Mouse (Mus musculus): Measurements from ENCODE around the gene Gm45062.
"Not testable (repeated sequence)": the region's sequence is repeated elsewhere in the genome, so short reads cannot be mapped to it uniquely, and the experiment has no call there.

Gene Gm45062

DNA sequence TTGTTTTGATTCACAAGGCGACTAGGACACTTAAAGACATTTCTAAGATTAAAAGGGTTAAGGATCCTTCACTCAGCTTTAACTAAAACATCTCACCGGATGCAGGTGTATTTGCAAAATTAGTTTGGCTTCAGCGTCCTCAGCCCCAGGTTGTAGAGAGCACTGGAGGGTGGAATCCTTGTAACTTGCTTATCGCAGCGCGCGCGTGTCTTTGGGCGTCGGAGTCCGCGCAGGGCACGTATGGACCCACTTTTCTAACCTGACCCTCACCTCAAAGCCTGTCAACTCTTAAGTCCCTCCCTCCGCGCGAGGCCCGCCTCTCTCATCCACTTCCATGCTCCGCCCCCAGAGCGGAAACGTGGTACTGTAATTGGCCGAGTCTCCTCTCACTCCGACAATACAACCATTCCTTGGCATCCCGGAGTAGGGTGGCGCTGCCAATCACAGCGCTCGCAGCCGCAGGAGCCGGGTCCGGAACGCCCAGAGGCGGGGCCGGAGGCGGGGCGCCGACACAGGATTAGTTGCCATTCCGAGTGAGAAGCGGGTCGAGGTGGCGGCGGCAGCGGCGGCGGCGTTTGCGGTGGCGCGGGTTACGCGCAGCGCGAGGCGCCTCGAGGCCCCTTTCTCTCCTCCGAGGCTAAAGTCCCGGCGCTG lies 249.8 kb downstream of the Gm45062 start:
- DNase-seq (ENCODE audit: low read depth) = peak; percentile 99

DNA sequence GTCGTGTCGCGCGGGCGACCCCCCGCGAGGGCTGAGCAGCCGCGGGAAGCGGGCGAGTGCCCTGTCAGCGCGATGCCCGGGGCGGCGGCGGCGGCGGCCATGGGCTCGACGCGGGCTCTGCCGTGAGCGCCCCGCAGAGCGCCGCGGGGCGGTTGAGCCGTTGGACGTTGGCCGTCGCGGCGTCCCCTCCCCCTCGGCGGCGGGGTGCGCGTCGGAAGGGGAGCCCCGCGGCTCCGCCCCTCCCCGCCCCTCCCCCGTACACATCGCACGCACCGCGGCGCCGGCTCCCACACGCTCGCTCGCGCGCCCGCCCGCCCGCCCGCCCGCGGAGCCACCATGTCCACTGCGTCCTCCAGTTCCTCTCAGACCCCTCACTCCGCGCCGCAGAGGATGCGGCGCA lies 250.3 kb downstream of the Gm45062 start, which contains the start of gene Glcci1:
TSS of gene Glcci1 (plus strand) at position 50 of the 400 bp plus-strand sequence.
- DNase-seq (ENCODE audit: low read depth) = no peak

DNA sequence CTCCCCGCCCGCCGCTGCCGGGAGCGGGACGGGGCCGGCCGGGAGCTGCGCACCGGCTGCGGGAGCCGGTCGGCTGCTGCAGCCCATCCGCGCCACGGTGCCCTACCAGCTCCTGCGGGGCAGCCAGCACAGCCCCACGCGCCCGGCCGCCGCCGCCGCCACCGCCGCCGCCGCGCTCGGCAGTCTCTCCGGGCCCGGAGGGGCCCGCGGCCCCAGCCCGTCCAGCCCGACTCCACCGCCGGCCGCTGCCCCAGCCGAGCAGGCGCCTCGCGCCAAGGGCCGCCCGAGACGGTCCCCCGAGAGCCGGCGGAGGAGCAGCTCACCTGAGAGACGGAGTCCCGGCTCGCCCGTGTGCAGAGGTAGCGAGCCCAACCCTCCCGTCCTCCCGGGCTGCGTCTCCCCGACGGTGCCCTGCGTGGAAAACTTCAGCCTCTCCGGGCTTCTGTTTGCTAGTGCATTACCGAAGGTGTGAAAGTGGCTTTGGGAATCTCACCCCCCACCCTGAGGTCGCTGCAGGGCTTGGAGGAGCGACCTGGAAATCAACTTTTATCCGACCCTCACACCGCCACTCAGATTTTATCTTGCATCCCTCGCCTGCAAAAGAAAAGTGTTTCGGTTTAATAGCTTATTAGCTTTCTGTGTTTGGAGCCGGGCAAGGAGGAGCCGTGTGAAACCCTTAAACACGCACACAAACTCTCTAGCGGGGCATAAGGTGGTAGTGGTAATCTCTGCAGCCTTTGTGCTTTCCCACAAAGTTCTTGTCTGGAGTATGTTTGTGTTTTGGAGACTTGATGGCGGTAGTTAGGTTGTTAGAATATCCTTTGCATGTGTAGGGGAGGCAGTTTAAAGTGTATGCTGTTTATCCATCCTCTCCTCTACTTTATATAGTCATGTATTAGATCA lies 251.0 kb downstream of the Gm45062 start:
- DNase-seq (ENCODE audit: low read depth) = no peak

DNA sequence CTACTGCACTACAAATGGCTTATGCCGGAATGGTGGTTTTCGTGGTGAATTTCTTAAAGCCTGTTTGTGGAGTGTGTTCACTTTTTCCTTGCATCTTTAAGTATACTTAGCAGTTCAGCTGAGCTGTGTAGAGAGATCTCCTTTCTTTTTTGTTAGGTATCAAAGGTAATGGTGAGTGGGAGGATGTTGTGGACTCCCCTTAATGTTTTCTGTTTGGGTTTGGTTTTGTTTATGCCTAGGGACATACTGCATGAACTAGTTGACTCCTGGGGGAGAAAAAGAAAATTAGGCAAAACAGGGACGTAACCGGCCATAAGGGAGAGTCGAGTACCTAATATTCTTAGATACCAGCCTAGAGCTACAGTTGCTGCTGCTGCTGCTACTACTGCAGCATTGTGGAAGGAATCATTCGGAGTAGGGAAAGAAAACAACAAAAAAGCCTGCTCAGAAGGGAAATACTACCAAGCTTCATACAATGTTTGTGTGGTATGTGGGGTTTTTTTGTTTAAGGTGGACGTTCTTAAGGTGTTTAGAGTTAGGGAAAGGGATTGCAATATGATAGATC lies 251.7 kb downstream of the Gm45062 start:
- DNase-seq (ENCODE audit: low read depth) = no peak

DNA sequence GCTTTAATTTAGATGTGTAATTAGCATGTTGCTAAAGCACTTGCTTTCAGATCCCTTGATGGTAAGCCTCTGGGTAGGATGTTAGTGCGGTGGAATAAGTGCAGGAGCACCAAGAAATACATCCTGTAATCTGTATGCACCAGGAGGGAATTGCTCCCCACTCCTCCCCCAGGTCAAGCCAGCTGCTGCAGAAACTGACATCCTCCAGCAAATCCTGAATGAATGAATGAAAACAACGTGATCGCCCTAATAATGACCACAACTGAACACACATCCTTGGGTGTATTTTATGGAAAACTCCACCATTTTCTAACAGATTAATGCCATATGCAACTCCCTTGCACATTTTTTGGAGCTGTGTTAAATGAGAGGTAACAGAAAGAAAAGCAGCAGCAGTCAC lies 252.2 kb downstream of the Gm45062 start:
- DNase-seq (ENCODE audit: low read depth) = no peak

DNA sequence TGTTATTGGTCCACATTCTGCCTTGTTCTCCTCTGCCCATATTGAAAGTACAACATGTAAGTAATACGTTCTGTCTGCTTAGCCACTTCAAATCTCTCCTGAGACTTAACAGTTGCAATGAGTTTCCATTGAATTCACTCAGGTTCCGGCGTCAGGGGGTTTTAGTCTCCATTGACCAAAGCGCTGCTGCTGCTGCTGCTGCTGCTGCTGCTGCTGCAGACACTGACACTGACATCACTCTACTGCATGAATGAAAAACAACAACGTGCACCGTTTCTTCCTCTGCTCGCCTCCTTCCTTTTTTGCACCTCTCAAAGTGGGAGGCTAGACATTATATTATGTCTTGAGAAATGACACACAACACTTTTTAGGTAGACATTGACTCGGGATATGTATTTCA lies 253.2 kb downstream of the Gm45062 start:
- DNase-seq (ENCODE audit: low read depth) = no peak

DNA sequence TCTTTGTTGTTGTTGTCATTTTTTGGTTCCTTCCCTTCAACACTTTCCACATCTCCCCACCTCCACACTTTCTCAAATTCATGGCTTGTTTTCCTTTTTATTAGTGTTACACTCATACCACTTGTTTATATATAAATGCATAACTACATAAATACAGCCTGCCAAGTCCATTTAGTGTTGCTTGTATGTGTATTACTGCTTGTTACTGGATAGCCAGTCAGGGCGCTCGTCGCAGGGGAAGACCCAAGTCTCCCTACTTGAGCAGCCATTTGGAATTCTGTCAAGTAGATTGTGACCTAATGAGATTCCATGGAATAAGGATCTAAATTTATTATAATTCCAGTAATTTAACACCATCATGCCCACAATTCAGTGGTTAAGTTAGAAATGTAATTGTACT lies 260.4 kb downstream of the Gm45062 start:
- no peak for DNase-seq (ENCODE audit: low read depth)

DNA sequence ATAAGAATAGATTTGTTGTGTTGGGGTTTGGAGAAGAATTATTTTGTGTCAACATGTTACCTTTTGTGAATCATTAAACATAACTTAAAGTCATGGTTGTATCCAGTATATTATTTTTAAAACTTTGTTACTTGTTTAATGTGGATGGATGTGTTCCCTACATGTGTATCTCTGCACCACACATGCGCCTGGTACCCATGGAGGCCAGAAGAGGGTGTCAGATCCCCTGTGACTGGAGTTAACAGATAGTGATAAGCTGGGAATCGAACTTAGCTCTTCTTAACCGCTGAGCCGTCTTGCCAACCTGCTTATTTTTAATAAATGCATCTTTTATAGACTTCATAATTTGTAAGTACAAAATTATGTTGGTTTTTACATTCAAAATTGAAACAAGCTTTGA lies 262.0 kb downstream of the Gm45062 start:
- DNase-seq (ENCODE audit: low read depth) = no peak

DNA sequence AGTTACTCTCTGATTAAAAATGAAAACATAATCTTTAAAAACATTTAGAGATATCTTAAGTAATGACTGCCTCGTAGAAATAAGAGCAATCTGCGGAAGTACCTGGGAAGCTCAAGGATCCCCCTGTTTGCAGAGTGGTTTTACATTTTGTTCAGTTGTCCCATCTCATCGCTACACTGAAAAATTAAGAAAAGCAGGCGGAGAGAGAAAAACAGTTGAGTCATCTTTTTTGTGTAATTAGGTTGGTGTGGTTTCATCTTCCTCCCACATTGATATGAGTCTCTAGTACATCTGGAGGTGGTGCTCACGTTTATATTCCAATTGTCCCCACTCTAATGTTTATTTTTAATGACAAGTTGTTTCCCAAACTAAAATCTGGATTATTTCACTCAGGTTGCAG lies 265.5 kb downstream of the Gm45062 start:
- DNase-seq (ENCODE audit: low read depth) = no peak

DNA sequence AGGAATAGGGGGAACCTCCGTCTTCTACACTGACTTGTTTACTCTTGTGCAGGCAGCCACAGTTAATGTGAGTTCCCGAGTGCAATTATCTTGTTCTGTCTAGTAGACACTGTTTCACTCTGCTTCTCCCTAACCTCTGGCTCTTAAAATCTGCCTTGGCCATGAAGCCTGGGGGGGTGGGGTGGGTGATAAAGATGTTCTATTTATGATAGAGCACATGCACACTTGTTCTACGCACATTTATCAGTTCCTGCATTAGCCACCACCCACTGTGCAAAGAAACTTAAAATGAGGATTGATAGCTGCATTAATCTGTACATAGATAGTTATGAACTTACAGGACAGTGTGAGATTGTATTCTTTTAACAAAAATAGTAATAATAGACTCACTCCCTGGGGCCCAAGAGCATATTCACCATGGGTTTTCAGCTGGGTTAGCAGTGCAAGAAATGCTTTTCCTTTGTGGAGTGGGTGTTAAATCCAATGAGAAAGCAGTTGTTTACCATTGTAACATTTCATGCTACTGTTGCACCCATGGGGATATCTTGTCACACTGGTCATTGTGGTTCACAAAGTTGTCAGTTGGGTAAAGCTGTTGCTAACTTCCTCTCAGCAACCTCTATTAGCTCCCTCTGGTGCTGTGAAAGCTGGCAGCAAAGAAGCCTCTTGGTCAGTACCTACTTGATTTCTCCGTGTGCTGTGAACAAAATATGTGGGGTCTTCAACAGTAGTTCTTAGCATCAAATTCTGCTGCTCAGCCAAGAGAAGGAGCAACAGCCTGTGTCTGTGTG lies 272.0 kb downstream of the Gm45062 start:
- DNase-seq (ENCODE audit: low read depth) = no peak

DNA sequence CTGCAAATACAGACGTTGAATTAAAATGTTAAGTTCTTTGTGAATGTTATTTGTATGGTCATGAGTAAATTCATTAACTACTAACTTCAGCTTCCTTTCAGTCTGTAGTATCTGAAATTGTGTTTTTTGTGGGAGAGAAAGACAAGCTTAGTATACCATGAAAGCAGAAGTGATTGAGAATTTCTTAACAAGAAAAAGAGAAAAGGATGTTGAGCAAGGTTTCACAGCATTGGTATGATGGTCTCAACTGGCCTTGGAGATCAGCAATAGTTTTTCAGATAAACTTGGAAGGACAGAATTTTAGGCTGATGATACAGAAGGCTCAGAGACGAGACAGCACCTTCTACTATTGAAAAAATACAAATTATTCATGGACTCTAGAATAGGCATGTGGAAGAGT lies 277.7 kb downstream of the Gm45062 start:
- no peak for DNase-seq (ENCODE audit: low read depth)

DNA sequence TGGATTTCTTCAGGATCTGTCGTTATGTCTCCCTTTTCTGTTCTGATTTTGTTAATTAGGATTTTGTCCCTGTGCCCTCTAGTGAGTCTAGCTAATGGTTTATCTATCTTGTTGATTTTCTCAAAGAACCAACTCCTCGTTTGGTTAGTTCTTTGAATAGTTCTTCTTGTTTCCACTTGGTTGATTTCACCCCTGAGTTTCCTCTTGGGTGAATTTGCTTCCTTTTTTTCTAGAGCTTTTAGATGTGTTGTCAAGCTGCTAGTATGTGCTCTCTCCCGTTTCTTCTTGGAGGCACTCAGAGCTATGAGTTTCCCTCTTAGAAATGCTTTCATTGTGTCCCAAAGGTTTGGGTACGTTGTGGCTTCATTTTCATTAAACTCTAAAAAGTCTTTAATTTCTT lies 282.3 kb downstream of the Gm45062 start:
- not testable (repeated sequence) for DNase-seq (ENCODE audit: low read depth)

DNA sequence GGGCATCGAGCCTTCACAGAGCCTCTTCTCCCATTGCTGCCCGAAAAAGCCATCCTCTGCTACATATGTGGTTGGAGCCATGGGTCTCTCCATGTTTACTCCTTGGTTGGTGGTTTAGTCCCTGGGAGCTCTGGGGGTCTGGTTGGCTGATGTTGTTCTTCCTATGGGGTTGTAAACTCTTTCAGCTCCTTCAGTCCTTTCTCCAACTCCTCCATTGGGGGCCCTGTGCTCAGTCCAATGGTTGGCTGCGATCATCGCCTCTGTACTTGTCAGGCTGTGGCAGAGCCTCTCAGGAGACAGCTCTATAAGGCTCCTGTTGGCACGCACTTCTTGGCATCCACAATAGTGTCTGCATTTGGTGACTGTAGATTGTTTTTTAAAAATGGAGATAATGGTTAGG lies 285.6 kb downstream of the Gm45062 start:
- DNase-seq (ENCODE audit: low read depth) = no peak

DNA sequence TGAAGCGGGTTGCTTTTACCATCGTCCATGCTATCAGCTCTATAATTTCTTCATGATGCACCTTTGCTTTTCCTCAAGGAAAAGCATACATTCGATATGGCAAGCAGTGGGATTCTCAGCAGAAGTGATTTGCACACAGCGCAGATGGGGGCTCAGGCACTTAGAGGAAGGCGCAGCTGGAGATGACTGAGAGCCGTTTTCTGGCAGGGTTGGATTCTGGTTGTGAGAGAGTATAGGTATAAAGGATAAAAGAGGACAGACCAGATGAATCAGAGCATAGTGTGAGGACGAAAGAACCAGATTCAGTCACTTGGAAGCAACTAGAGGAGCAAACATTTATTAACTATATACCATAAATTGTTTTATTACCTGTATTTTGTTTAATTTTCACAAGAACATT lies 286.5 kb downstream of the Gm45062 start:
- no peak for DNase-seq (ENCODE audit: low read depth)

DNA sequence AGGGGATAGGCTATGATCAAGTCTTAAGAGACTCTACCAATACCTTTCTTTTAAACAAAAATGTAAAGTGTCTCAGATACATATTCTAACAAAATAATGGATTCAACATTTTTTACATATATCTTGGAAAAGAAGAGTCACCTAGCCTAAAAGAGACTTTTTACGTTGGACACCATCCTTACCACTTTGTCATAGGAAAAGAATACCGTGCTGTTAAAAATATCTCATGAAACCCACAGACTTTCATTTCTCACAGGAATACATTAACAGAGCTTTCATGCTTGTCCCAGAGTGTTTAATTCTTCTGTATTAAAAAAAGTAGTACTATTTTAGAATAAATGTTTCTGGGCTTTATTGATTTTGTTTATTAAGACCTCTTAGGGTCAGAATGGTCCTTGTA lies 291.9 kb downstream of the Gm45062 start:
- no peak for DNase-seq (ENCODE audit: low read depth)

DNA sequence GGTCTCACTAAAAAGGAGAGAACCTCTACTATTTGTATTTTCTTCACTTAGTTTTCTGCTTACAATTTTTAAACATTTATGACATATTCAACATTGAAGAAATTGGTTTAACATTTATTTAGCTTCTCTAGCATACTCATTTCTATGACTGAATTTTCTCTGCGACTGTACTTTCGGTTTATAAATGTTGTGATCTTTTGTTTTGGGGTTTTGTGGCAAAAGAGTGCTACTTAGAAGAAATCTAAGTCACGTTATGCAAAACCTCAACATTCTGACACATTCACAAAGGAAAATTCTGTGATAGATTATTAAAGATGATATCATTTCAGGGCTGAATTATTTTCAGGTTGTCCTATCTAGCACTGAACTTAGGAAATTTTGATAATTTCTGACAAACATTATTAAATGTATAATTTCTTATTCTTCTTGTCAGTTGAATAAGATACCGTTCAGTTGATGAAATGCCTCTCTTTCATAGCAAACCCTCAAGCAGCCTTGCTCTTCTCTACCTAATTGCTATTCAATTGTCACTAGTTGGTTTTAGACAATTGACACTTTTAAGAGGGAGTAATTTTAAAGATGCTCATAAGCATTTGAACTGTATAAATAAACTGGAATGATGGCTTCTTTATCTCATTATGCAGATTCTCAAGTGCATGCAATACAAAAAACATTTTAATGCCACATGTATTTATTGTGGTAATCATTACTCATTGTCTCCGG lies 297.8 kb downstream of the Gm45062 start:
- no peak for DNase-seq (ENCODE audit: low read depth)

DNA sequence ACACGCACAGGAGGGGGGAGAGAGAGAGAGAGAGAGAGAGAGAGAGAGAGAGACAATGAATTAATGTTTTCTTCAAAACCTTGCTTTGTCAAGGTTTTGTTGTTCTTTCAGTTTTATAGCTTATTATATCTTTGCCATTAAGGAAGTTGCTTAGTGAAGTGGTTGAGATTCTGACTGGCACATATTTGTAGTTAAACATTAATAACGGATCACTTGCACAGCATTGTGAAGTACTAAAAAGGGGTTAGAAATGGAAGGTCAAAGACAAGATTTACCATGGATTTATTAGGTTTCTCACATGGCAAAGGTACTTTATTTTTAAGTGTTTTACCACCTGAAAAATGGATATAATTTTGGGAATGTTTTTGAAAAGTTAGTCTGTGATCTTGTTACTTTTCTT lies 301.4 kb downstream of the Gm45062 start:
- no peak for DNase-seq (ENCODE audit: low read depth)

DNA sequence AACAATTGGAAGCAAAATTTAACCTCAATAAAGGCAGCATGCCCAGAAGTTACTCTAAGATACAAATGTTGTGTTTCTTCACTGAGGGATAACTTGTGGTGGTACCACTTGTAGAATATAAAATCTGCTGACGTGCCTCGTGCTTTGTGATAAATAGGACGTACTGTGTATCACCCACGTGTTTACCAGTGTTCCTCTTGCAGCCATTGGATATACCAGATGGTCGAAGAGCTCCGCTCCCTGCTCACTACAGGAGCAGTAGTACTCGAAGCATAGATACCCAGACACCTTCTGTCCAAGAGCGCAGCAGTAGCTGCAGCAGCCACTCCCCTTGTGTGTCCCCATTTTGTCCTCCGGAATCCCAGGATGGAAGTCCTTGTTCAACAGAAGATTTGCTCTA lies 323.1 kb downstream of the Gm45062 start:
- no peak for DNase-seq (ENCODE audit: low read depth)

DNA sequence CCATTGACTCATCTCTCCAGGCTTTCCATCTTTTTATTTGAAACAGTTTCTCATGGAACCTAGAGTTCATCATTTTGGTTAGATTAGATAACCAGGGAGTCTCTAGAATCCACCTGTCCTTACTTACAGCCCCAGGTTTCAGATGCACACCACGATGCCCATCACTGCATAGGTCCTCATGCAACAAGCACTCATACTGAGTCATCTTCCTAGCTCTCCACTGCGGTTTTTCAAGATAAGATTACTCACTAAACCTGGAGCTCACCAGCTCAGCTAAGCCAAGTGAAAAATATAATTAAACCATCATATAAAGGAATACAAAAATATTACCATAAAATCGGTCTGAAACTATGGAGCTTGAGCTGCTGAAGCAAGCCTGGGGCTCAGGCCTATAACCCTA lies 324.6 kb downstream of the Gm45062 start:
- no peak for DNase-seq (ENCODE audit: low read depth)

DNA sequence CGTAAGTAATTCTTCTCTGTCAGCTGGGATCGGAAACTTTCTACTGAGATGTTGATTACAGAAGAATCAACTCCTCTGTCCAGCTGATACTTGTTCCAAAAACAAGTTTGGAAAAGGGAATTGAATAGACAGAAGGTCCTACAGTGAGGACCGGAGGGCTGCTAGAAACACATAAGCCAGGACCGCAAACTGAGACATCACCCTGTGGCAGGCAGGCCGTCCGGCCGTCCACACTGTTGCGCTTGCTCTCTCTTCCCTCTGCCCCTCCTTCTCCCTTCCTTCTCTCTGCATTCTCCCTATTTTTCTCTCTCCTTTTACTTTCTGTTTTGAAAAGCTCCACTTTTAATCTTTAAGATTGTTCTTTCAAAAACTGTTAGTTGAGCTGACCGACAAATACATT lies 332.4 kb downstream of the Gm45062 start:
- no peak for DNase-seq (ENCODE audit: low read depth)

DNA sequence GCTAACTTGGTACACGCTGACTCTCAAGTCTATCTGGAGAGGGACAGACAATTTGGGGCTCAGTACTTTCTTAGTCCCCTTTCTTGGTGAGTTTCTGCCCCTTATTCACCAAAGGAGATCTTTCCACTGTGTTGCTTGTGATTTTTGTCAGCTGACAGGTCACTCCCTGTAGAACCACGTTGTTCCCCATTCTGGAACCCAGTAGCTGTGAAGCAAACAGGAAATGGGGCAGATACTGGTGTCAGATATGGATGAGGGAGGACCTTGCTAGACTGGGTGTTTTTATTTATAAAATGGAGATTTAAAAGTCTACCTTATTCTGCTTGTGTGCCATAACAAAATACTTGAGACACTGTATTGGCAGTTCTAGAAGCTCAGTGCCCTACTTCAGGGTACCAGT lies 358.1 kb downstream of the Gm45062 start:
- DNase-seq (ENCODE audit: low read depth) = no peak

All from c-Kit-positive CD71-positive TER-119-negative erythroid progenitor cells, embryonic 14.5 days (primary cell).